Mouse (Mus musculus): ENCODE measurements around the gene Slc38a3. TPM values are rescaled to one million over a fixed set of nuclear protein-coding genes. Genes with fewer than 3 reads are reported as not detected.

Gene Slc38a3
- polyA plus RNA-seq, 1 experiment from 2014 or later: 19.5 TPM

- 72% methylated on average over 9 of the region's 9 CpGs for WGBS
- no peak for ATAC-seq (ENCODE audit: insufficient read depth, low FRiP score, low read depth)
- Histone ChIP-seq H3K9ac (no peak overlapping the region), H3K36me3 (0 out of 2 replicates have a peak, but pooled peaks cover 3% of the 10 kb centered on the region), H3K27me3 (replicated peaks) (no peaks in the 10 kb centered on the region), H3K4me1 (peaks cover 75% of the 10 kb centered on the region), H3K9me3 (no peaks in the 10 kb centered on the region), H3K4me2 (peak overlapping the region; percentile 96; the same call in 1 of the 2 replicates), H3K27ac (peak overlapping the region; percentile 69; the same call in 1 of the 2 replicates), H3K4me3 (replicated peaks) (no peak overlapping the region)
Measured at GRCm38 (mm10) chr9:107631311-107631826, 38.0 kb downstream of the Slc38a3 start.

DNA sequence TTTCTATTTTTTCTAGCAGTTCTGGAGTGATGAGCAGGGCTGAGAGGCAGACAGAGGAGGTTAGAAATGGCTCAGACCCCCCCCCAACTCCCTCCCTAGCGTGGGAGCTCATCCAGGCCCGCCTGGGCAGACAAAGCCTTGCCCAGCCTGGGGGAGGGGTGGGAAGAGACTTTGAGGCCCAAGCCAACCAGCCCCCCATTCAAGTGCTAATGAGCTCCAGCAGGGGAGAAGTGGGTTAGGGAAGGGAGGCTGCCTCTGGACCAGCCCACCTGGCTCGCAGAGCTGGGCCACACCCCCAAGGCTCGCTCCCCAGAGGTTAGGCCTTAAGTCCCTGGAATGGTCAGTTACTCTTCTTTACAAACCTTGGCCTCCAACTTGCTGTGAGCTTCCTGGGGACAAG is 38.8 kb downstream of the Slc38a3 start:
- 0 out of 2 replicates have a peak overlapping the region, but pooled peaks have one; percentile 25 for H3K9ac ChIP-seq
- no peaks in the 10 kb centered on the region for H3K9me3 ChIP-seq
- no peak for ATAC-seq (ENCODE audit: insufficient read depth, low FRiP score, low read depth)
- H3K27me3 ChIP-seq (replicated peaks): no peaks in the 10 kb centered on the region
- no peak overlapping the region for H3K4me3 ChIP-seq (replicated peaks)
- H3K36me3 ChIP-seq: 0 out of 2 replicates have a peak, but pooled peaks cover 4% of the 10 kb centered on the region
- H3K4me1 ChIP-seq: peaks cover 72% of the 10 kb centered on the region
- 8% methylated on average over 4 of the region's 4 CpGs for WGBS
- peak overlapping the region; percentile 69 for H3K27ac ChIP-seq
- H3K4me2 ChIP-seq: peak overlapping the region; percentile 11

DNA sequence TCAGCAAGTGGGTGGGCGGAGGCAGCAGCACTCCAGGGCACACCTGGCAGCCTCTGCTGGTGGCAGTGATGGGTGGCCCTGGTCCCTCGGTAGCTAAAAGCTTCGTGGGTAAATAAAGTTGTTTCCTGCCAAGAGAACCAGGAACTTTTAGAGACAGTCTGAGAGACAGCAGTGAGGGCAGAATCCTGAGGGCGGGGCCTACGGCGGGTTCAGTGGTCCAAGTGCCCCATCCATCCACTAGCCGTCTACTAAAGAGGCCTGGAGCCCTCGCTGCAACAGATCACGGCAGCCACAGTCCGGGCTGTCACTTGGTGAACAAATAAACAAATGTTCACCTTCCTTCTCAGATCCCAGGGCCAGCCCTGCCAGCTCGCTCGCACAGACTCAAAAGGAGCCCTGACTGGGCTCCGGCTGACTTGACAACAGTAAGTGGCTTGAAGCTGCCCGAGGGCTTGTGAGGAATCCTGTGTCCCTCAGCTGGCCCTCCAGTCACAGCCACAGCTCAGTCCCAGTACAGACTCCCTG is 39.4 kb downstream of the Slc38a3 start:
- H3K9me3 ChIP-seq: no peaks in the 10 kb centered on the region
- 26% methylated on average over 14 of the region's 14 CpGs for WGBS
- peak overlapping the region; percentile 69 for H3K27ac ChIP-seq
- 0 out of 2 replicates have a peak, but pooled peaks cover 9% of the 10 kb centered on the region for H3K36me3 ChIP-seq
- no peak overlapping the region for H3K9ac ChIP-seq
- no peaks in the 10 kb centered on the region for H3K27me3 ChIP-seq (replicated peaks)
- peak overlapping the region; percentile 11 for H3K4me2 ChIP-seq
- H3K4me3 ChIP-seq (replicated peaks): no peak overlapping the region
- ATAC-seq (ENCODE audit: insufficient read depth, low FRiP score, low read depth): no peak
- H3K4me1 ChIP-seq: peaks cover 77% of the 10 kb centered on the region

GRCm38 (mm10) chr9:107629411-107629730 is 40.0 kb downstream of the Slc38a3 start:
- Histone ChIP-seq H3K36me3 (0 out of 2 replicates have a peak, but pooled peaks cover 9% of the 10 kb centered on the region), H3K9me3 (no peaks in the 10 kb centered on the region), H3K27ac (peak overlapping the region; percentile 69), H3K9ac (no peak overlapping the region), H3K4me2 (peak overlapping the region; percentile 31; the same call in 1 of the 2 replicates), H3K4me3 (replicated peaks) (0 out of 2 replicates have a peak overlapping the region, but pooled peaks have one; percentile 8), H3K4me1 (peaks cover 83% of the 10 kb centered on the region), H3K27me3 (replicated peaks) (no peaks in the 10 kb centered on the region)
- 34% methylated on average over 4 of the region's 4 CpGs for WGBS
- no peak for ATAC-seq (ENCODE audit: insufficient read depth, low FRiP score, low read depth)

- Histone ChIP-seq H3K36me3 (0 out of 2 replicates have a peak, but pooled peaks cover 9% of the 10 kb centered on the region), H3K27me3 (replicated peaks) (no peaks in the 10 kb centered on the region), H3K4me3 (replicated peaks) (0 out of 2 replicates have a peak overlapping the region, but pooled peaks have one; percentile 8), H3K9me3 (no peaks in the 10 kb centered on the region), H3K4me1 (peaks cover 85% of the 10 kb centered on the region), H3K9ac (no peak overlapping the region), H3K4me2 (peak overlapping the region; percentile 31), H3K27ac (peak overlapping the region; percentile 69)
- WGBS: 43% methylated on average over 14 of the region's 15 CpGs
- no peak for ATAC-seq (ENCODE audit: insufficient read depth, low FRiP score, low read depth)
Measured at GRCm38 (mm10) chr9:107628721-107629410, 40.5 kb downstream of the Slc38a3 start.

GRCm38 (mm10) chr9:107627387-107628255 is 41.7 kb downstream of the Slc38a3 start:
- 41% methylated on average over 20 of the region's 20 CpGs for WGBS
- Histone ChIP-seq H3K4me3 (replicated peaks) (no peak overlapping the region), H3K4me1 (peaks cover 80% of the 10 kb centered on the region), H3K36me3 (0 out of 2 replicates have a peak, but pooled peaks cover 9% of the 10 kb centered on the region), H3K9ac (0 out of 2 replicates have a peak overlapping the region, but pooled peaks have one; percentile 18), H3K27me3 (replicated peaks) (no peaks in the 10 kb centered on the region), H3K4me2 (peak overlapping the region; percentile 31; the same call in 1 of the 2 replicates), H3K9me3 (no peaks in the 10 kb centered on the region), H3K27ac (peak overlapping the region; percentile 69)
- ATAC-seq (ENCODE audit: insufficient read depth, low FRiP score, low read depth): no peak

GRCm38 (mm10) chr9:107626844-107627277 is 42.5 kb downstream of the Slc38a3 start:
- no peaks in the 10 kb centered on the region for H3K27me3 ChIP-seq (replicated peaks)
- peaks cover 72% of the 10 kb centered on the region for H3K4me1 ChIP-seq
- 0 out of 2 replicates have a peak overlapping the region, but pooled peaks have one; percentile 18 for H3K9ac ChIP-seq
- H3K9me3 ChIP-seq: no peaks in the 10 kb centered on the region
- WGBS: 17% methylated on average over 2 of the region's 2 CpGs
- ATAC-seq (ENCODE audit: insufficient read depth, low FRiP score, low read depth): peak; percentile 40
- peak overlapping the region; percentile 69 for H3K27ac ChIP-seq
- H3K4me3 ChIP-seq (replicated peaks): no peak overlapping the region
- 0 out of 2 replicates have a peak, but pooled peaks cover 9% of the 10 kb centered on the region for H3K36me3 ChIP-seq
- peak overlapping the region; percentile 31 for H3K4me2 ChIP-seq

DNA sequence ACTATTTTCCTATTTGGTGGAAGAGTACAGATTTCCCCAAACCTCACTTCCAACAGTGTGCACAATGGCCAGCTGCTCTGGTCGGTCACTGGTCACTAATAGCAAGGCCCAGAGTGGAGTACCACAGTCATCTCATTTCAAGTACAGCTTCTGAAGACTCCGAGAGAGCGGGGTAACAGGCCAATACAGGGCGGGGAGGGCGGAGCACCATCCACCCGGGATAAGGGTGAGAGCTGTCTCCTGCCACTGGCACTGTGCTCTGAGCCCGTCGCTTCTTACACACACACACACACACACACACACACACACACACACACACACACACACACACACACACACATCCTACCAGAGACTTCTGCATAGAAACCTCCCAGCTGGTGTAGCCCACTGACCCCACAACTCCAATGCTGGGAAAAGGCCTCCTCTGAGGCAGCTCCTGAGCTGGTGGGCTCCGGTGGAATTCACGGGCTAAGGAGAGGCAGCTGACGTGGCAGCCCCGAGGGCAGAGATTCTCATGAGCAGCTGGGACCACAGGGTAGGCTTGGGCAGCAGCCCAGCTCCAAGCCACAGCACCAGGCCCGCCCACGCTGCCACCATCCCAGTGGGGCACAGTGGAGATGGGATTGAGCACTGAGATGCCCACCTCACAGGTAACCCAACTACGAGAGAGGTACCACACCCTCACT is 43.0 kb downstream of the Slc38a3 start:
- H3K27ac ChIP-seq: peak overlapping the region; percentile 69
- H3K4me2 ChIP-seq: peak overlapping the region; percentile 31
- H3K27me3 ChIP-seq (replicated peaks): no peaks in the 10 kb centered on the region
- H3K9ac ChIP-seq: no peak overlapping the region
- H3K4me3 ChIP-seq (replicated peaks): no peak overlapping the region
- H3K36me3 ChIP-seq: 0 out of 2 replicates have a peak, but pooled peaks cover 5% of the 10 kb centered on the region
- peaks cover 67% of the 10 kb centered on the region for H3K4me1 ChIP-seq
- no peaks in the 10 kb centered on the region for H3K9me3 ChIP-seq
- WGBS: 33% methylated on average over 15 of the region's 15 CpGs
- ATAC-seq (ENCODE audit: insufficient read depth, low FRiP score, low read depth): peak; percentile 1; the same call in 1 of the 2 replicates

DNA sequence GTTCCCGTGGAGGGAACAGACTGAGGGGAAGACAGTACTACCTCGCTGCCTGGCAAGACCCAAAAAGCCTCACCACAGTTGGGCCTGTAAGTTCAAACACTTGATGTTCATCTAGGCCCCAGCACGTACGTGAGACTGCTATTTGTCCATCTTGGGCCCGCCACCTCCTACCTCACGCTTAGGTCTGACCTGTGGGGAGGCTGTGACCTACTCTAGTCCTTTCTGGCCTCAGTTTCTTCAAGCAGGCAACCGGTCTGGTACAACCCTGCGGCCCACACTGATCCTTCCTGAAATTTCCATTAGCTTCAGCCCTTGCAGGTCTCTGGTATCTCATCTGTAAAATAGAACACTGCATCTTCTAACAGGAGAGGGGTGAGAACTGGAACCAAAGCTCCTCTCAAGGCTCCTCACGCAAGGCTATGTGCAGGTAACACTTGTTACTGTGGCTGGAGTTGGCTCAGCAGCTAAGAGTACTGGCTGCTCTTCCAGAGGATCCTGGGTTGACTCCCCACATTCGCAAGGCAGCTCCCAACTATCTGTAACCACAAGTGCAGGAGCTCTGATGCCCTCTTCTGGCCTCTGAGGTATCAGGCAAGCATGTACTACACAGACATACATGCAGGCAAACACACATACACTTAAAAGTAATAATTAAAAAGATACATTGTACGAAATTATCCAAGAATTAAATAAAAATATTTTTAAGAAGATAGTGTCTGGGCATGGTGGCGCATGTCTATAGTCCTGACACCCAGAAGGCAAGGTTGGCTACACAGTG is 43.8 kb downstream of the Slc38a3 start:
- ATAC-seq (ENCODE audit: insufficient read depth, low FRiP score, low read depth): no peak
- Histone ChIP-seq H3K27ac (peak overlapping the region; percentile 58), H3K4me2 (no peak overlapping the region), H3K27me3 (replicated peaks) (no peaks in the 10 kb centered on the region), H3K9me3 (no peaks in the 10 kb centered on the region), H3K36me3 (peaks cover 6% of the 10 kb centered on the region; the same call in 1 of the 2 replicates), H3K9ac (no peak overlapping the region), H3K4me3 (replicated peaks) (no peak overlapping the region), H3K4me1 (peaks cover 66% of the 10 kb centered on the region)
- 91% methylated on average over 12 of the region's 12 CpGs for WGBS

GRCm38 (mm10) chr9:107624951-107625350 is 44.4 kb downstream of the Slc38a3 start:
- Histone ChIP-seq H3K27ac (peak overlapping the region; percentile 58), H3K36me3 (peaks cover 12% of the 10 kb centered on the region), H3K9ac (no peak overlapping the region), H3K27me3 (replicated peaks) (no peaks in the 10 kb centered on the region), H3K4me1 (peaks cover 63% of the 10 kb centered on the region), H3K9me3 (no peaks in the 10 kb centered on the region), H3K4me2 (no peak overlapping the region), H3K4me3 (replicated peaks) (no peak overlapping the region)
- 87% methylated on average over 3 of the region's 3 CpGs for WGBS
- ATAC-seq (ENCODE audit: insufficient read depth, low FRiP score, low read depth): no peak

Measured in stomach, embryonic 15.5 days (tissue).